Mouse (Mus musculus) cerebellum, adult 2 months (tissue): Measurements from ENCODE around the gene Noxa1.

Experiments used
- CTCF ChIP-seq: fragments of 200-500 bp; IDR thresholded peaks from 2 replicates; pipeline ENCODE4 v1.5.1; 2011; ENCODE audit warnings: low read depth, mild to moderate bottlenecking, control low read depth, low read length, moderate library complexity, borderline replicate concordance; ENCODE audit not compliant: insufficient read depth
- POLR2A ChIP-seq: fragments of 200-500 bp; IDR thresholded peaks from 2 replicates; pipeline ENCODE4 v1.6.1; 2011; ENCODE audit warnings: low read length, control low read depth, borderline replicate concordance; ENCODE audit not compliant: insufficient read depth

GRCm38 (mm10) chr2:25115442-25115841 lies 20.5 kb upstream of the Noxa1 start:
- no peak for TF ChIP-seq CTCF
- TF ChIP-seq POLR2A = no peak
